In genomic region chr1:38252766-38253079, GRCm38 (mm10) we compare ENCODE assay signal across 8 mouse cellular contexts.
DNase-seq lines count a peak whose midpoint lies in the region; ATAC-seq lines count a peak whose summit lies in the region.

No protein-coding gene starts in this region.

- WGBS in midbrain, embryonic 11.5 days: 44% methylated on average over 2 of the region's 2 CpGs
- WGBS in midbrain, embryonic 15.5 days: 40% methylated on average over 2 of the region's 2 CpGs

- no peaks in the 10 kb centered on the region for H3K4me1 ChIP-seq in midbrain, embryonic 11.5 days (ENCODE audit: control insufficient read depth, insufficient read depth, low read length)
- H3K4me1 ChIP-seq in midbrain, embryonic 15.5 days: peaks cover 14% of the 10 kb centered on the region; the same call in 1 of the 2 replicates

- peak; percentile 25 for DNase-seq in cerebellum, adult 9-10 months
- DNase-seq in midbrain, embryonic 11.5 days (ENCODE audit: low spot score, missing footprints): peak; percentile 82
- DNase-seq in induced T-regulatory cell, adult 2 months (ENCODE audit: low read depth): peak; percentile 59
- DNase-seq in spleen, adult 12 weeks (ENCODE audit: low spot score): peak; percentile 11
- DNase-seq in ovary, postnatal 10 days (ENCODE audit: low spot score): no peak
- no peak for DNase-seq in heart, postnatal 25 days (ENCODE audit: low spot score)

- no peaks in the 10 kb centered on the region for H3K9me3 ChIP-seq in midbrain, embryonic 11.5 days (ENCODE audit: control insufficient read depth, low read length)
- H3K9me3 ChIP-seq in midbrain, embryonic 15.5 days: no peaks in the 10 kb centered on the region

- no peak overlapping the region for H3K4me3 ChIP-seq in midbrain, embryonic 11.5 days (ENCODE audit: low read depth, low read length)
- H3K4me3 ChIP-seq in midbrain, embryonic 15.5 days: no peak overlapping the region

- no peak overlapping the region for H3K4me2 ChIP-seq in midbrain, embryonic 11.5 days
- no peak overlapping the region for H3K4me2 ChIP-seq in midbrain, embryonic 15.5 days

- intact Hi-C loops in heart, postnatal 25 days (cut with DNase I): no loop called here

- no peaks in the 10 kb centered on the region for H3K27me3 ChIP-seq in midbrain, embryonic 11.5 days (ENCODE audit: control insufficient read depth, insufficient read depth, low read length)
- no peaks in the 10 kb centered on the region for H3K27me3 ChIP-seq in midbrain, embryonic 15.5 days (replicated peaks)

- no peak overlapping the region for H3K27ac ChIP-seq in midbrain, embryonic 11.5 days (ENCODE audit: low read depth, low read length)
- H3K27ac ChIP-seq in midbrain, embryonic 15.5 days: no peak overlapping the region

- no peaks in the 10 kb centered on the region for H3K36me3 ChIP-seq in midbrain, embryonic 11.5 days (ENCODE audit: control insufficient read depth, insufficient read depth, low read length)
- no peaks in the 10 kb centered on the region for H3K36me3 ChIP-seq in midbrain, embryonic 15.5 days (replicated peaks)

- no peak overlapping the region for H3K9ac ChIP-seq in midbrain, embryonic 11.5 days (ENCODE audit: low read length)
- H3K9ac ChIP-seq in midbrain, embryonic 15.5 days: no peak overlapping the region

- ATAC-seq in cerebellum, adult (ENCODE audit: insufficient number of reproducible peaks, low FRiP score, low TSS enrichment): no peak
- ATAC-seq in midbrain, embryonic 11.5 days (ENCODE audit: low FRiP score): no peak
- ATAC-seq in midbrain, embryonic 15.5 days (replicated peaks): no peak

Comparison
In these comparisons a context has a peak if more than half of its experiments do, and no peak if none do; other contexts are left out.
1. DNase-seq: peak in cerebellum, adult 9-10 months (single experiment), midbrain, embryonic 11.5 days (single experiment), induced T-regulatory cell, adult 2 months (single experiment) and spleen, adult 12 weeks (single experiment); none in ovary, postnatal 10 days (single experiment) and heart, postnatal 25 days (single experiment).